19 mouse cellular contexts compared by ENCODE assay signal in genomic region chr1:97821282-97821681, GRCm38 (mm10).
"Had no signal": no experiment of that assay in that cellular context is flagged by ENCODE, and none has a peak within 500 bp of the region (broad histone marks: within the 10 kb centered on the region; RNA-seq: fewer than 3 reads in every experiment).

No protein-coding gene starts in this region.

- H3K36me3 ChIP-seq: kidney, embryonic 15.5 days; midbrain, embryonic 12.5 days had no signal

- H3K9me3 ChIP-seq: kidney, embryonic 15.5 days; midbrain, embryonic 12.5 days; midbrain, embryonic 15.5 days; neural tube, embryonic 12.5 days; neural tube, embryonic 15.5 days had no signal

- H3K4me3 ChIP-seq: kidney, embryonic 15.5 days; left cerebral cortex, adult 2 months; midbrain, embryonic 12.5 days; midbrain, embryonic 15.5 days; neural tube, embryonic 12.5 days; neural tube, embryonic 15.5 days had no signal

- DNase-seq: kidney, postnatal 10 days; kidney, postnatal 36 days; layer of hippocampus, postnatal 36 days; lung, adult 2 months; right cerebral cortex, adult 18-20 months; right cerebral cortex, postnatal 14 days; right cerebral cortex, postnatal 4 days; thymus, adult 18-20 months; thymus, postnatal 36 days had no signal

- H3K4me2 ChIP-seq: kidney, embryonic 15.5 days; liver, embryonic 11.5 days; midbrain, embryonic 12.5 days; midbrain, embryonic 15.5 days; neural tube, embryonic 12.5 days; neural tube, embryonic 15.5 days had no signal

- H3K9ac ChIP-seq: kidney, embryonic 15.5 days; liver, embryonic 14.5 days; midbrain, embryonic 12.5 days; midbrain, embryonic 15.5 days; neural tube, embryonic 12.5 days; neural tube, embryonic 15.5 days had no signal

- H3K27me3 ChIP-seq: kidney, embryonic 15.5 days; midbrain, embryonic 12.5 days; midbrain, embryonic 15.5 days; neural tube, embryonic 12.5 days; neural tube, embryonic 15.5 days had no signal

- H3K4me1 ChIP-seq: kidney, embryonic 15.5 days; midbrain, embryonic 12.5 days; midbrain, embryonic 15.5 days; neural tube, embryonic 12.5 days; neural tube, embryonic 15.5 days had no signal

- ATAC-seq: midbrain, embryonic 15.5 days had no signal

- H3K27ac ChIP-seq: kidney, embryonic 15.5 days; left cerebral cortex, adult 2 months; liver, embryonic 14.5 days; macrophage; midbrain, embryonic 12.5 days; midbrain, embryonic 15.5 days; neural tube, embryonic 12.5 days; neural tube, embryonic 15.5 days; stomach, postnatal 0 days had no signal
